Mouse (Mus musculus): ENCODE data around the gene Fam222b. TPM values are rescaled to one million over a fixed set of nuclear protein-coding genes. Genes with fewer than 3 reads are reported as not detected.

The Fam222b gene
- polyA plus RNA-seq, 1 experiment from 2014 or later, result 21.8 TPM

DNA sequence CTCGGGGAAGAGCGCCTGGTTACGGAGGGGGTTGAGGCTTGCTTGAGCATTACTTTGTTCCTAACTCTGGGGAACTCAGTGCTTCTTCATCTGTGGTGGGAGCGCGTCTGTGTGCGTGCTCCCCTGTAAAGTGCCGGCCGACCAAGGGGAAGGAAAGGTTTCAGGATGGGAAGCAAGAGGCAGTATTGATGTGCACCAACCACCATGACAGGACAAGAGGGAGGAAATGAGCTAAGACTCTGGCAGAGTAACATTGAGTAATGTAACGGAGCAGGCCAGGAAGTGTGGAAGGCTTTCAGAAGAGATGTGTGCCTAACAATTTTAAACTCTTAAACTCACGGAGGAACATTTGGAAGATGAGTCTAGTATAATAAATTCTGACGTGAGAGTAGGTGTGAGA is 6.3 kb downstream of the Fam222b start:
- Histone ChIP-seq H3K4me1 (ENCODE audit: control insufficient read depth, insufficient read depth, low read length) (peaks cover 1% of the 10 kb centered on the region), H3K36me3 (ENCODE audit: control insufficient read depth, insufficient read depth, low read length) (no peaks in the 10 kb centered on the region; the same call in 1 of the 2 replicates), H3K4me3 (ENCODE audit: low read depth, low read length) (no peak overlapping the region), H3K27me3 (ENCODE audit: control insufficient read depth, insufficient read depth, low read length) (no peaks in the 10 kb centered on the region), H3K4me2 (ENCODE audit: low read depth, severe bottlenecking) (no peak overlapping the region), H3K9me3 (ENCODE audit: control insufficient read depth, low read length) (no peaks in the 10 kb centered on the region), H3K9ac (ENCODE audit: low read length) (no peak overlapping the region), H3K27ac (replicated peaks; ENCODE audit: low read depth, low read length) (no peak overlapping the region)
- DNase-seq (ENCODE audit: low spot score) (no peak), ATAC-seq (ENCODE audit: insufficient number of reproducible peaks, low FRiP score, low TSS enrichment, low read depth) (no peak)
- WGBS, result 92% methylated on average over 11 of the region's 11 CpGs

DNA sequence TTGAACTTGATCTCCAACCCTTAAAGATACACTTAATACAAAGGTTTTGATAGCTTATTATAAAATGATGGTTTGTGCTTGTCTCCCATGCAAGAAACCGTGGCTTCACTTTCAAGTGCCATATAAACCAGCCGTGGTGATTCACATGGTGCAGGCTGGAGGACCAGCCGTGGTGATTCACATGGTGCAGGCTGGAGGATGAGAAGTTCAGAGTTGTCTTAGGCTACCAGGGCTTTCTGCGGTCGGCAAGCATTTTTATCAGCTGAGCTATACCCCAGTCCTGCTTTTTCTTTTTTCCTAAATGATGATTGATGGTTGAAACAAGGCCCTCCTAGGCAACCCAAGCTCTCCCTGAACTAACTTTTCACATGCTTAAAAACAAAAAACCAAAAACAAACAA is 7.7 kb downstream of the Fam222b start:
- no peak overlapping the region for H3K27ac ChIP-seq (replicated peaks; ENCODE audit: low read depth, low read length)
- DNase-seq (ENCODE audit: low spot score) (no peak), ATAC-seq (ENCODE audit: insufficient number of reproducible peaks, low FRiP score, low TSS enrichment, low read depth) (no peak)
- H3K4me1 ChIP-seq (ENCODE audit: control insufficient read depth, insufficient read depth, low read length), result no peaks in the 10 kb centered on the region
- H3K4me2 ChIP-seq (ENCODE audit: low read depth, severe bottlenecking), result no peak overlapping the region
- no peak overlapping the region for H3K9ac ChIP-seq (ENCODE audit: low read length)
- H3K27me3 ChIP-seq (ENCODE audit: control insufficient read depth, insufficient read depth, low read length), result no peaks in the 10 kb centered on the region
- WGBS, result 97% methylated on average over 5 of the region's 5 CpGs
- H3K9me3 ChIP-seq (ENCODE audit: control insufficient read depth, low read length), result no peaks in the 10 kb centered on the region
- no peaks in the 10 kb centered on the region; the same call in 1 of the 2 replicates for H3K36me3 ChIP-seq (ENCODE audit: control insufficient read depth, insufficient read depth, low read length)
- no peak overlapping the region for H3K4me3 ChIP-seq (ENCODE audit: low read depth, low read length)

DNA sequence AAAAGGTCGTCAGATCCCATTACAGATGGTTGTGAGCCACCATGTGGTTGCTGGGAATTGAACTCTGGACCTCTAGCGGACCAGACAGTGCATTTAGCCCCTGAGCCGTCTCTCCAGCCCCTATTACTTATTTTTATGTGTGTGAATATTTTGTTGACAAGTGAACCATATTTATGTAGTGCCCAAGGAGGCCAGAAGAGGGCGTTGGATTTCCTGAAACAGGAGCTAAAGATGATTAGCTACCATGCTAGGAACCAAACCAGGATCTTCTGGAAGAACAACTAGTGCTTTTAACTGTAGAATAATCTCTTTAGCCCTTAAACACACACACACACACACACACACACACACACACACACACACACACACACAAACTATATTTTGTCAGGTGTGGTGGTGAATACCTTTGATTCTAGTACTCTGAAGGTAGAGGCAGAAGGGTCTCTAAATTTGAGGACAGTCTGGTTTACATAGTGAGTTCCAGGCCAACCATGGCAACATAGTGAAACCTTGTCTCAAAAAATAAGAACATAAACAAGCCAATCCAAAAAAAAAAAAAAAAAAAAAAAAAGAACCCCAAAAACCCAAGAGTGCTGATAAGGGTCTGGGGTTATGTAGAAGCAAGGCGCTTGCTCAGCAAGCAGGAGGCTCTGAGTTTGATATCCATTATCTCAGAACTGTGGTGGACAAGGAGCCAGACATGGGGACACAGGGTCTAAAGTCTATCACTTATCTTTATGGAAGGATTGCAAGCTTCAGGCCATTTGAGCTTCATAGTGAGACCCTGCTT is 8.7 kb downstream of the Fam222b start:
- no peak overlapping the region for H3K27ac ChIP-seq (replicated peaks; ENCODE audit: low read depth, low read length)
- 65% methylated on average over 5 of the region's 5 CpGs for WGBS
- no peak overlapping the region for H3K4me3 ChIP-seq (ENCODE audit: low read depth, low read length)
- ATAC-seq (ENCODE audit: insufficient number of reproducible peaks, low FRiP score, low TSS enrichment, low read depth) (no peak), DNase-seq (ENCODE audit: low spot score) (no peak)
- H3K27me3 ChIP-seq (ENCODE audit: control insufficient read depth, insufficient read depth, low read length), result no peaks in the 10 kb centered on the region
- H3K36me3 ChIP-seq (ENCODE audit: control insufficient read depth, insufficient read depth, low read length), result no peaks in the 10 kb centered on the region; the same call in 1 of the 2 replicates
- no peak overlapping the region for H3K4me2 ChIP-seq (ENCODE audit: low read depth, severe bottlenecking)
- H3K9me3 ChIP-seq (ENCODE audit: control insufficient read depth, low read length), result no peaks in the 10 kb centered on the region
- no peaks in the 10 kb centered on the region for H3K4me1 ChIP-seq (ENCODE audit: control insufficient read depth, insufficient read depth, low read length)
- H3K9ac ChIP-seq (ENCODE audit: low read length), result no peak overlapping the region

DNA sequence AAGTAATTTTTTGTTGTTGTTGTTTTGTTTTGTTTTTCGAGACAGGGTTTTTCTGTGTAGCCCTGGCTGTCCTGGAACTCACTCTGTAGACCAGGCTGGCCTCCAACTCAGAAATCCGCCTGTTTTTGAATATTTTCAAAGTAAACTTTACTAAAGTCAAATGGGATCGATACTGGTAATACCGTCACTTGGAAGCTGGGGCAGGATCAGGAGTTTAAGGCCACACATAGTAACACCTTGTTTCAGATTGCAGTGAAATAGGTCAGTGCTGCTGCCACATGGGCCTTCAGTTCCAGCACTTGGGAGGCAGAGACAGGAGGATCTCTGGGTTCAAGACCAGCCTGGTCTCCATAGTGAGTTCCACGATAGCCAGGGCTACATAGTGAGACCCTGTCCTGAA is 10.0 kb downstream of the Fam222b start:
- Histone ChIP-seq H3K9me3 (ENCODE audit: control insufficient read depth, low read length) (no peaks in the 10 kb centered on the region), H3K36me3 (ENCODE audit: control insufficient read depth, insufficient read depth, low read length) (no peaks in the 10 kb centered on the region; the same call in 1 of the 2 replicates), H3K9ac (ENCODE audit: low read length) (no peak overlapping the region), H3K4me2 (ENCODE audit: low read depth, severe bottlenecking) (no peak overlapping the region), H3K27ac (replicated peaks; ENCODE audit: low read depth, low read length) (no peak overlapping the region), H3K27me3 (ENCODE audit: control insufficient read depth, insufficient read depth, low read length) (no peaks in the 10 kb centered on the region), H3K4me1 (ENCODE audit: control insufficient read depth, insufficient read depth, low read length) (no peaks in the 10 kb centered on the region), H3K4me3 (ENCODE audit: low read depth, low read length) (no peak overlapping the region)
- DNase-seq (ENCODE audit: low spot score) (no peak), ATAC-seq (ENCODE audit: insufficient number of reproducible peaks, low FRiP score, low TSS enrichment, low read depth) (no peak)
- WGBS, result 93% methylated on average over 5 of the region's 5 CpGs

DNA sequence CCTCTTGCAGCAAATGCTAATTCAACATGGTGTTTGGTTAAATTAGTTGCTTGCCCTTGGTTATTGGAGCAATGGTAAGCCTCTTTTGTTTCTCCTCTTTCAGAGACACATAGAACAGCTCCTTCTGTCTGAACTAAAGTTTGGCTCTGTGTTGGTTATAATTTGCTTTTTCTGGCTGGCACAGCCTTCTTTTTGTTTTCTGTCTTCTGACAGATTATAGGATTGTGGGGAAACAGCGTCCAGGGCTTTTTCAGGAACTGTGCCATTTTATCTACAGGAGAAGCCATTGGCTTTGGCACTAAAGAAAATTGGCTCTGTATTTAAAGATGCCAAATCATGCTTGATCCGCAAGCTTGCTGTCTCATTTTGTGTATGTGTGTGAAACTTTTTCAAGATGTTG is 19.2 kb downstream of the Fam222b start:
- H3K27ac ChIP-seq (replicated peaks; ENCODE audit: low read depth, low read length), result no peak overlapping the region
- no peak overlapping the region for H3K4me2 ChIP-seq (ENCODE audit: low read depth, severe bottlenecking)
- no peak for DNase-seq (ENCODE audit: low spot score)
- H3K4me3 ChIP-seq (ENCODE audit: low read depth, low read length), result no peak overlapping the region
- no peaks in the 10 kb centered on the region for H3K9me3 ChIP-seq (ENCODE audit: control insufficient read depth, low read length)
- ATAC-seq (ENCODE audit: insufficient number of reproducible peaks, low FRiP score, low TSS enrichment, low read depth), result no peak
- 93% methylated on average over 2 of the region's 2 CpGs for WGBS
- H3K36me3 ChIP-seq (ENCODE audit: control insufficient read depth, insufficient read depth, low read length), result no peaks in the 10 kb centered on the region
- peaks cover 6% of the 10 kb centered on the region for H3K4me1 ChIP-seq (ENCODE audit: control insufficient read depth, insufficient read depth, low read length)
- H3K27me3 ChIP-seq (ENCODE audit: control insufficient read depth, insufficient read depth, low read length), result no peaks in the 10 kb centered on the region
- no peak overlapping the region for H3K9ac ChIP-seq (ENCODE audit: low read length)

DNA sequence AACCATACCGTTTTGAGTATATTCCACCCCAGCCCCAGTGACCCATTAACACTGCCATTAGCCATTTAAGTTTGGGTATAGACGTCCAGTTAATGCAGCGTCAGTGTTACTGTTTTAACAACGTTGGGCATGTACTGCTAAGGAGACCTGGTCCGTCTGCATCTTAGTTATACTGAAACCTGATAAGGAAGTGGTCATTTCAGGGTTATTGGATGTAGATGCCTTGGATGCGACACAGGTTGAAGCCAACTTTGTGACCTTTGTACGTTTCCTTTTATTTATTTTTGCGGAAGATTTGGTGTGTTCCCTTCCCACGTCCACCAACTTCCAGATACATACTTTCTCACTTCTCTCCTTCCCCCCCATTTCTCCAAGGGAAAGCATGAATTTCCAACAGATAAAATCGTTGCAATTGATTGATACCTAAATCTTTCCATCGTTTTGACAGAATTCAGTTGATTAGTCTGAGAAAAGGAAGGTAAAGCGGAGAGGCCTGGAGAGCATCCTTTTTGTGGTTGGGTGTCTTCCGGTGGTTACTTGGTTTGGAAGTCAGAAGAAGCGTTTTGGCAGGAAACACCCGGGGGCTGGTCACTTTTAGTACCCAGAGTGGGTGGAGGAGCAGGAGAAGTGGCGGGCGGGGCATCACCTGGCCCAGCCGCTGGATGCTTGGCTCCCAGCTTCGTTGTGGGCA is 20.4 kb downstream of the Fam222b start:
- Histone ChIP-seq H3K36me3 (ENCODE audit: control insufficient read depth, insufficient read depth, low read length) (no peaks in the 10 kb centered on the region), H3K4me2 (ENCODE audit: low read depth, severe bottlenecking) (peak overlapping the region; percentile 66), H3K9me3 (ENCODE audit: control insufficient read depth, low read length) (no peaks in the 10 kb centered on the region), H3K4me1 (ENCODE audit: control insufficient read depth, insufficient read depth, low read length) (peaks cover 6% of the 10 kb centered on the region), H3K27ac (replicated peaks; ENCODE audit: low read depth, low read length) (peak overlapping the region; percentile 83), H3K4me3 (ENCODE audit: low read depth, low read length) (peak overlapping the region; percentile 67), H3K27me3 (ENCODE audit: control insufficient read depth, insufficient read depth, low read length) (no peaks in the 10 kb centered on the region), H3K9ac (ENCODE audit: low read length) (peak overlapping the region; percentile 83)
- WGBS, result 9% methylated on average over 19 of the region's 19 CpGs
- DNase-seq (ENCODE audit: low spot score) (peak; percentile 43), ATAC-seq (ENCODE audit: insufficient number of reproducible peaks, low FRiP score, low TSS enrichment, low read depth) (no peak)

DNA sequence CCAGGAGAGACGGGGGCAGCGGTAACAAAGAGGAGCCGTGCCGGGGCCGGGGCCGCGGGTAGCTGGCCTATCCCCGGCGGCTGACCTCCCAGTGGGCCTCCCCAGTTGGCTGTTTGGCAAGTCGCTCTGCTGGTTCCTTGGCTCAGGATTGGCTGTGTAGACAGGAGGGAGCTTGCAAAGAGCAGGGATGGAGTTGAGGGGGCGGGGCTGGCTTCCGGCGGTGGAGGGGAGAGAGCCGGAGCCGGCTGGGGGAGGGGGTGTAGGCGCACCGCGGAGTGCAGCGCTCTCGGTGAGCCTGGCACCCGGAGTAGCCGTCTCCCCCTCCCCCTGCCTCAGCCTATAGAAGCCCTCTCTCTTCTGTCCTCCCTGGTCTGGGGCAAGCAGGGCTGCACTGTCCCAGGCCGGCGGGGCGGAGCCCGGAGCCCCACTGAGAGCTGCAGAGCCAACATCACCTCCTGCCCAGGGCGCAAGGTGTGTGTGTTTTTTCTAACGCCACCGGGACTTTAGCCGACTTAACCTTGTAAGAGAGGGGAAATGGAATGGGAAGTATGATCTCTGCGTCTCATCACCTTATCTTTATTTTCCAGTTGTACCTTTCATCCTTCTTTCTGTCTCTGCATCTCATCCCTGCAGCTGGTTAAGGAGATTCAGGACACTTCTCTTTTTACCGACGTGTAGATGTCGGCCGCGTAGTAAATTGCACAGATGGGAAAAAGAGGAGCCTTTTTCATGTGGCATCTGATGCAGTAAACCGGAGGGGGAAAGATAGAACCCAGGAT is 21.1 kb downstream of the Fam222b start:
- ATAC-seq (ENCODE audit: insufficient number of reproducible peaks, low FRiP score, low TSS enrichment, low read depth), result peak; percentile 99
- H3K4me1 ChIP-seq (ENCODE audit: control insufficient read depth, insufficient read depth, low read length), result peaks cover 6% of the 10 kb centered on the region
- under 1% methylated on average over 32 of the region's 37 CpGs for WGBS
- peak overlapping the region; percentile 67 for H3K4me3 ChIP-seq (ENCODE audit: low read depth, low read length)
- H3K4me2 ChIP-seq (ENCODE audit: low read depth, severe bottlenecking), result peak overlapping the region; percentile 66
- DNase-seq (ENCODE audit: low spot score), result peak; percentile 98
- no peaks in the 10 kb centered on the region for H3K9me3 ChIP-seq (ENCODE audit: control insufficient read depth, low read length)
- no peaks in the 10 kb centered on the region for H3K36me3 ChIP-seq (ENCODE audit: control insufficient read depth, insufficient read depth, low read length)
- H3K27ac ChIP-seq (replicated peaks; ENCODE audit: low read depth, low read length), result peak overlapping the region; percentile 83
- H3K9ac ChIP-seq (ENCODE audit: low read length), result peak overlapping the region; percentile 83
- no peaks in the 10 kb centered on the region for H3K27me3 ChIP-seq (ENCODE audit: control insufficient read depth, insufficient read depth, low read length)

DNA sequence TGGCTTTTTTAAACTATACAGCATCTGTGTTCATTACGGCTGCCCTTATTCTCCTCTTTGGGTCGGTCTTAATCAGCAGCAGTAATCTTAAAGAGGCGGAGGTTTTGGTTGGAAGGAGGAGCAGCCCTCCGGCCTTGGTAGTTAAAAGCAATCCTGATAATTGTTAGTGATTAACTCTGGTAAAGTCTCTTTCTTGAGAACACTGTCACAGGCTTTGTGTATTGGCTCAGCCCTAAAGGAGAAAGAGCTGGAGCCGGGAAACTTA is 21.6 kb downstream of the Fam222b start:
- Histone ChIP-seq H3K4me2 (ENCODE audit: low read depth, severe bottlenecking) (peak overlapping the region; percentile 66), H3K4me3 (ENCODE audit: low read depth, low read length) (peak overlapping the region; percentile 67), H3K27ac (replicated peaks; ENCODE audit: low read depth, low read length) (0 out of 2 replicates have a peak overlapping the region, but pooled peaks have one; percentile 78), H3K36me3 (ENCODE audit: control insufficient read depth, insufficient read depth, low read length) (no peaks in the 10 kb centered on the region), H3K9me3 (ENCODE audit: control insufficient read depth, low read length) (no peaks in the 10 kb centered on the region), H3K9ac (ENCODE audit: low read length) (peak overlapping the region; percentile 82), H3K27me3 (ENCODE audit: control insufficient read depth, insufficient read depth, low read length) (no peaks in the 10 kb centered on the region), H3K4me1 (ENCODE audit: control insufficient read depth, insufficient read depth, low read length) (peaks cover 6% of the 10 kb centered on the region)
- ATAC-seq (ENCODE audit: insufficient number of reproducible peaks, low FRiP score, low TSS enrichment, low read depth), result no peak
- 7% methylated on average over 5 of the region's 5 CpGs for WGBS
- peak; percentile 22 for DNase-seq (ENCODE audit: low spot score)

Measured in limb, embryonic 11.5 days (tissue).